Mouse (Mus musculus) limb, embryonic 10.5 days (tissue): ENCODE data around the gene Psmd14. TPM values are rescaled to one million over a fixed set of nuclear protein-coding genes. Genes with fewer than 3 reads are reported as not detected.

ENCODE experiments used
- DNase-seq: peaks from one replicate; pipeline ENCODE4 v3.0.0-alpha.2; 2017; ENCODE audit warnings: low spot score
- H3K27ac ChIP-seq: fragments of 300-500 bp; sonication (generic); 2 replicates; pipeline ENCODE4 v1.5.1; 2016; ENCODE audit warnings: mild to moderate bottlenecking
- H3K27me3 ChIP-seq: fragments of 300-500 bp; sonication (generic); 2 replicates; pipeline ENCODE4 v1.6.1; 2016; ENCODE audit warnings: low read depth, mild to moderate bottlenecking; ENCODE audit not compliant: poor library complexity, severe bottlenecking
- H3K36me3 ChIP-seq: fragments of 300-500 bp; sonication (generic); 2 replicates; pipeline ENCODE4 v1.6.1; 2016; ENCODE audit warnings: mild to moderate bottlenecking, moderate library complexity
- H3K4me1 ChIP-seq: fragments of 300-500 bp; sonication (generic); 2 replicates; pipeline ENCODE4 v1.6.1; 2016
- H3K4me3 ChIP-seq: fragments of 300-500 bp; sonication (generic); 2 replicates; pipeline ENCODE4 v1.5.1; 2016; ENCODE audit warnings: mild to moderate bottlenecking, moderate library complexity
- H3K9me3 ChIP-seq: fragments of 300-500 bp; sonication (generic); replicated peaks from 2 replicates; pipeline ENCODE4 v1.6.1; 2016; ENCODE audit warnings: mild to moderate bottlenecking
- WGBS: fragments of 180-500 bp; shearing (Covaris S2); methylation state at CpG from one replicate; pipeline ENCODE4 v1.1.7; 2016; 5-methylcytosine and 5-hydroxymethylcytosine counted together
- polyA plus RNA-seq: library from polyadenylated mRNA; unstranded; fragments of >200 nt; fragmentation: Nextera tagmentation; extraction: Ambion mirVana; gene quantifications from 2 replicates; pipeline ENCODE4 v1.2.1, GENCODE M21; 2016

The Psmd14 gene
- 245 and 257 TPM in 2 replicates for polyA plus RNA-seq

DNA sequence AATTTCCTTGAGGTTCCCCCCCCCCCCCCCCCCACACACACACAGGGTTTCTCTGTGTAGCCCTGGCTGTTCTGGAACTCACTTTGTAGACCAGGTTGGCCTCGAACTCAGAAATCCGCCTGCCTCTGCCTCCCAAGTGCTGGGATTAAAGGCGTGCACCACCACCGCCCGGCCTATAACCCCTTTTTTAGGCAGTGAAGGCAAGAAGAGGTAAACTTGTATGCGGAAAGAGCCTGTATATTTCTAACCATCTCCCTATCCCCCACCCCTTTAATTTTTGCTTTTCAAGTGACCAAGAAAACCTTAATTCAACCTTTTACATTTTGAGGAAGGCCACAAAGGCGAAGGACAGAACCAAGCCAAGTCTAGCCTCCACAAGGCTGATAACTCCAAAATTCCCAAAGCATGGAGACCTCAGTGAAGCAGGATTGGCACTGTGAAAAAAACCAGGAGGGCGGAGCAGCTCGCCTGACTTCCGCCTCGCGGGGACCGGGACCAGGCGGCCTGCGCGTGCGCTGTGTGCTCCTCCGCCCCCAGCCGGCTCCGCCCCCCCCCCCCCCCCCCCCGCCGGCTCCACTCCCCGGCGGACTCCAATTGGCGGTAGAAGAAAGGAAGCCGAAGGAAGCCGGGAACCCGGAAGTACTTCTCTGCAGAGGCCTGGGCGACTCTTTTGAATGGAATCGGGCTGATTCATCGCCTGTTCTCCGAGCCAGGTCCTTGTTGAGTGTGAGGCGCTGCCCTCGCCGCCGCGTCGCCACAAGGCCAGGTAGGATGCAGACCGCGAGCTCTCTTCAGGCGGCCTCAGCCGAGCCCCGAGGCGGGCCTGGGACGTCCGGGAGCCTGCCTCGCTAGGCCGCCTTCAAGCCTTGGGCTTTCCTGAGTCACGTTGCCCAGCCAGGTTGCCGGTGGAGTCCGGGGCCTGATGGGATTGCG is at the start of gene Psmd14:
Gene Psmd14 (plus strand): TSS at position 587 of the 933 bp plus-strand sequence.
- 5% methylated on average over 50 of the region's 52 CpGs for WGBS
- H3K4me1 ChIP-seq = peaks cover 11% of the 10 kb centered on the region
- H3K27me3 ChIP-seq = no peaks in the 10 kb centered on the region
- peak; percentile 96 for DNase-seq
- H3K27ac ChIP-seq = peak within 1 kb of the TSS; percentile 92
- no peaks in the 10 kb centered on the region for H3K9me3 ChIP-seq
- H3K36me3 ChIP-seq = peaks cover 8% of the 10 kb centered on the region; the same call in 1 of the 2 replicates
- H3K4me3 ChIP-seq = peak within 1 kb of the TSS; percentile 85

DNA sequence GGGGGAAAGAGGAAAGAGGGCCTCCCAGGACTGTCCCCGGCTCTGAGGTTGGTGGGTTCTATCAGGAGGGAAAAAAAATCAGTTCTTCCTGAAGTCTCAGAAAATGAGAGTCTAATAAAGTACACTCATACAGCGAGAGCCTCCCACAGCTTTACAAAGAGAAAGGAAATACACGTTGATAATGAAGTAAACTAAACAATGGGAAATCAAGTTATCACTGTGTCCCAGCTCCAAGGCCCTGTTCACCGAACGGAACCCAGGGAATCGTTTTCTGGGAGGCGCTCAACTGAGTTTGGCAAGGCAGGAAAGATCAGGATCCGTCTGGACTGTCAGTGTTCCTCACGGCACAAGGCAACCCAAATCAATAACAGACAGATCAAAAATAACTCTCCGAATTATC is 48.7 kb upstream of the Psmd14 start:
- no peak for DNase-seq
- Histone ChIP-seq H3K27me3 (peaks cover 4% of the 10 kb centered on the region; the same call in 1 of the 2 replicates), H3K4me3 (no peak overlapping the region), H3K9me3 (no peaks in the 10 kb centered on the region), H3K27ac (no peak overlapping the region), H3K4me1 (no peaks in the 10 kb centered on the region), H3K36me3 (no peaks in the 10 kb centered on the region)
- WGBS = 88% methylated on average over 10 of the region's 10 CpGs

DNA sequence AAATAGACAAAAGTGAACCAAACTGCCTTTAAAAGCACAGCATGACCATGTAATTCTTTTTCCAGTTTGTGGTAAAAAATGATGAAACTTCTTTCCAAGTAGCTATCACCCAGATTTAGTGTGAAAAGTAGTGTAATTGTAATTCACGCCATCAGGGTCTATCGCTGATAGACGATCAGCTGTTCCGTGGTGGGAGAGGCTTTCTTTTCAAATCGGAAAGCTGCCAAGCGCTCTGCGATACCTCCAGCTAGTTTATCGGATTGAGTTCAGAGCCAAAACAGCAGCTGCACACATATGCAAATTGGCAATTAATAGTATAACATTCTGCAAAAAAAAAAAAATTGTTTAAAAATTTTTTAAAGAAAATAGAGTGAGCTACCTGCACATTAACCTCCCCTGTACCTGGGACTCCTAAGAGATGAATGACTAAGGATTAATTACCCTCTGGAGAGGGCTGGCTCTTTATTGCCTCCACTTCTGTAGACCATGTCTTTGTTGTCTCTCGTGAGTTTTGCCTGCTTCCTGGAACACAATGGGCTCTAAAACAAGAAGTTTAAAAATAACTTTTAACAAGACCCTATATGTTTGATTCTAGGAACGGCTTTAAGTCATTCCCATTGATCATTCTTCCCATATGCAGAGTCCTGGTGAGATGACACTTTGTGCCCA is 47.8 kb upstream of the Psmd14 start:
- Histone ChIP-seq H3K4me1 (no peaks in the 10 kb centered on the region), H3K27ac (no peak overlapping the region), H3K36me3 (no peaks in the 10 kb centered on the region), H3K9me3 (no peaks in the 10 kb centered on the region), H3K4me3 (no peak overlapping the region), H3K27me3 (no peaks in the 10 kb centered on the region)
- 79% methylated on average over 10 of the region's 10 CpGs for WGBS
- DNase-seq = no peak

DNA sequence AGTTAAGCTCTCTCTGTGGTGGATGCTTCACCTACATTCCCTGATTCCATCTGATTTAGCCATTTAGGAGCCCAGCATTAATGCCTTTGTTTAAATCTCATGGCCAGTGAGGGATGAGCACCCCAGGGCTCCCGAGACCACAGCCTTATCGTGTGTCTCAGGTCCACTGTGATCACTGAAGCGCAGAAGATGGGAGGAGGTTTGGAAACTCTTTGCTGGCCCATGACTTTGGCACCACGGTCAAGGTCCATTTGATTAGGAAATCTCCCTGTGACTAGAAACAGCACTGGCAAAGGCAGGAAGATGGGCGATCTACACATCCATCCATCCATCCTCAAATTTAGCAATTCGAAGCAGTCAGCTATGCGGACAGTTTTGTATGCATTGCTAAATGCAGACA is 44.1 kb upstream of the Psmd14 start:
- no peaks in the 10 kb centered on the region for H3K27me3 ChIP-seq
- H3K4me1 ChIP-seq = no peaks in the 10 kb centered on the region
- H3K27ac ChIP-seq = no peak overlapping the region
- no peak overlapping the region for H3K4me3 ChIP-seq
- no peak for DNase-seq
- WGBS = 91% methylated on average over 7 of the region's 7 CpGs
- no peaks in the 10 kb centered on the region for H3K9me3 ChIP-seq
- H3K36me3 ChIP-seq = no peaks in the 10 kb centered on the region

DNA sequence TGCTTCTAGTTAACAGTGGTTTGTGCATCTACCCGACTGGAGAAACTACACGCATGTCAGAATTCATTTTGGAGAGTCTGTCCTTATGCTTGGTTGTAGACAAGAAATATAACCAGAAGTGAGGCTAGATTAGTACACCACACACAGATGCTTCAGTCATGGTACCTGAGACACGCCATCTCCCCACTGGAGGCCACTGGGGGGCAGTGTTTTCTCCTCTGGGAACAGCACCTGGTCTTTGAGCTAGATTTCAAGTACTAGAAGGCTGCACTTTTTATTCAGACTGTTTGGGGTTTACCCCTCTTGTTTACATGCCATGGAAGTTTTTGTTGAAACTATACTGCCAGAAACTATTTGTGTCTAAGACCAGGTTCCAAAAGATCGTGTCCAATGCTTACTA is 43.2 kb upstream of the Psmd14 start:
- Histone ChIP-seq H3K4me3 (no peak overlapping the region), H3K27me3 (no peaks in the 10 kb centered on the region), H3K36me3 (no peaks in the 10 kb centered on the region), H3K9me3 (no peaks in the 10 kb centered on the region), H3K27ac (no peak overlapping the region), H3K4me1 (no peaks in the 10 kb centered on the region)
- DNase-seq = peak; percentile 66
- 27% methylated on average over 4 of the region's 4 CpGs for WGBS

DNA sequence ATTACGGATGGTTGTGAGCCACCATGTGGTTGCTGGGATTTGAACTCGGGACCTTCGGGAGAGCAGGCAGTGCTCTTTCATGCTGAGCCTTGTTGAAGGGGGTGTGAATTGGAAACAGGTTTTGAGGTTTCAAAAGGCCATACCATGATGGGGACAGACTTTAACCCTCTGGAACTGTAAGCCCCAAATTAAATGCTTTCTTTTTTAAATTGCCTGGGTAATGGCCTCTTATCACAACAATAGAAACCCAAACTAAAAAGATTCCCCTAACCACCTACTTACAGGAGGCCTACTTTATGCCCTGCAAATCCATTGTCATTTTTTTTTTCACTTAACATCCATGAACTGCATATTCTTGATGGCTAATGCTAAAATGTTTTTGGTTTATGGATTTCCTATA is 36.9 kb upstream of the Psmd14 start:
- H3K36me3 ChIP-seq = no peaks in the 10 kb centered on the region
- no peaks in the 10 kb centered on the region for H3K4me1 ChIP-seq
- no peaks in the 10 kb centered on the region for H3K9me3 ChIP-seq
- no peak for DNase-seq
- no peaks in the 10 kb centered on the region for H3K27me3 ChIP-seq
- no peak overlapping the region for H3K4me3 ChIP-seq
- WGBS = 94% methylated on average over 3 of the region's 3 CpGs
- H3K27ac ChIP-seq = no peak overlapping the region

DNA sequence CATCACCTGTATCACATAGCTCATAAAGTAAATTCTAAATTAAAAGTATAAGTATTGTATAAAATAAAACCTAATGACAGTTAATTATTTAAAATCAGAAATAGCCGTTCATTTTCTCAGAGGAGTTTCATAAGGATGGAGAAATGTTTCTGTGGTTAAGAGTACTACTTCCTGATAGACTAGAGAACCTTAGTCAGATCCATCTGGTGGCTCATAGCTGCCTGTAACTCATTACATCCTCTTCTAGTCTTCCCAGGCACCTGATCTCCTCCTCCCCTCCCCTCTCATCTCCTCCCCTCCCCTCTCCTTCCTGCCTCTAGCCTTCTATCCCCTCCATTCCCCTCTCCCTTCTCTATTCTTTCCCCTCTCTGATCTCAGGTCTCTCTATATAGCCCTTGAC is 29.9 kb upstream of the Psmd14 start:
- Histone ChIP-seq H3K9me3 (no peaks in the 10 kb centered on the region), H3K4me3 (no peak overlapping the region), H3K27ac (no peak overlapping the region), H3K36me3 (no peaks in the 10 kb centered on the region), H3K27me3 (no peaks in the 10 kb centered on the region), H3K4me1 (no peaks in the 10 kb centered on the region)
- WGBS = 91% methylated on average over 1 of the region's 1 CpGs
- DNase-seq = no peak

DNA sequence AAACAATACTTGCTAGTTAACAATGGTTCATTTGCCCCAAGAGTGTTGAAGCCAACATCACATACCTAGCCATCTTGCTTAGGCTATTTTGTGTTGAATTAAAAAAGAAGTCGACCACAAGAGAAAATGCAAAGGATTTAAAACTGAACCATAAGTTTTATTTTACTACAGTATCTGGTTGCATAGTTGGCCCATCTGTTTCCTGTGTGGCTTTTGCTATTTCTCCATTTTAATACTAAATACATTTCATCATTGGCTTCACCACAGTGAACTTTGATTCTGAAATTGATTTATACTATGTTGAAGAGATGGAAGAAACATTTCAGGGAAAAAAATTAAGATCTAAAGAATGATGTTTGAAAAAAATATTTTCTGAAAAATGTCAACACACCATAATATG is 25.0 kb upstream of the Psmd14 start:
- WGBS = 85% methylated on average over 1 of the region's 1 CpGs
- Histone ChIP-seq H3K4me3 (no peak overlapping the region), H3K36me3 (no peaks in the 10 kb centered on the region), H3K27me3 (no peaks in the 10 kb centered on the region), H3K9me3 (no peaks in the 10 kb centered on the region), H3K27ac (no peak overlapping the region), H3K4me1 (no peaks in the 10 kb centered on the region)
- no peak for DNase-seq

DNA sequence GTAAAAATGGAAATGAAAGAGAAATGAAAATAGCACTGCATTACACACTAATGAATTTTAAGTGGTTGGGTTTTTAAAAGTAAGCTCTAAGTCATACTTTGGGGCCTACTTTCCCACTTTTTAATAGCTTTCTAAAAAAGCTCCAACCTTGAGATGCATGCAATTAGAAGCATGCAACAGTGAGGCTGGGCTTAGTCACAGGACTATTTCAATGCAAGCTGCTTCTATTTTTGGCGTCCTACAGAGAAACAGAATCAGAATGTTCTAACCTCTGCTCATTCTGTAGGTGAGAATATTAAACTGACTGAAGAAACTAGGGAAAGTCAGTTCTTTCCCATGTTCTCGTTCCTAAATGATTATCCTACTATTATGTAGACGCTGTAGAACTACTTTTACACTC is 22.4 kb upstream of the Psmd14 start:
- H3K4me3 ChIP-seq = no peak overlapping the region
- H3K27ac ChIP-seq = no peak overlapping the region
- H3K9me3 ChIP-seq = no peaks in the 10 kb centered on the region
- DNase-seq = no peak
- no peaks in the 10 kb centered on the region for H3K4me1 ChIP-seq
- no peaks in the 10 kb centered on the region for H3K27me3 ChIP-seq
- 89% methylated on average over 3 of the region's 3 CpGs for WGBS
- H3K36me3 ChIP-seq = no peaks in the 10 kb centered on the region

DNA sequence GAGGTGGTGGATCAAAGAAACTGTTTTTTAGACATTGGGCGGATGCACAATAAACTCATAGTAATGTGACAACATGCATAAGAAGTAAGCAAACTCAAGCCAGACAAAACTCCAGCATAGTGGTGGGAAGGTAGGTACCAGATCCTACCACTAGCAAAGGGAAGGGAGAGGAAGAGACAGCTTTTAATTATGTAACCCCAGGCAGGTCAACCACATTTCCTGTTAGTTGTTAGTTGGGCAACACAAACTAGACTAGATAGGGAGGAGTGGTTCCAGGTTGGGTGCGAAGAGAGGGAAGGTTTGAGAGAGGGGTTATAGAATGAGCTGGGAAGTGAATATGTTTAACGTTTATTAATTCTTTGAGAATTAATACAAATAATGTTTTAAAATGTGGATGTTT is 1.9 kb upstream of the Psmd14 start:
- WGBS = 93% methylated on average over 3 of the region's 3 CpGs
- Histone ChIP-seq H3K9me3 (no peaks in the 10 kb centered on the region), H3K27me3 (no peaks in the 10 kb centered on the region)

DNA sequence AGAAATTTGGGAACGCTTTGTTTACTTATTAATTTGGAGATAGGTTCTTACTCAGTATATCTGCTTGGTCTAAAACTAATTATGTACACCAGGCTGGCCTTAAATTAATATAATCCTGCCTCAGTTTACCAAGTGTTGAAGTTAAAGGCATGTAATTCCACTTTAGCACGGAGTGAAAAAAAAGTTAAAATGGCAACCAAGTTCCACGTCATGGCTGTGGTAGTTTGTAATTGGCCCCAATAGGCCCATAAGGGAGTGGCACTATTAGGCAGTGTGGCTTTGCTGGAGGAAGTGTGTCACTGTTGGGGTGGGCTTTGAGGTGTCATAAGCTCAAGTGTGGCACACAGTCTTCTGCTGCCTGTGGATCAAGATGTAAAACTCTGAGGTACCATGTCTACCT is 1.0 kb downstream of the Psmd14 start:
- H3K36me3 ChIP-seq = peaks cover 8% of the 10 kb centered on the region; the same call in 1 of the 2 replicates
- 57% methylated on average over 3 of the region's 3 CpGs for WGBS
- DNase-seq = no peak
- H3K4me1 ChIP-seq = peaks cover 11% of the 10 kb centered on the region
- H3K27ac ChIP-seq = no peak overlapping the region; the same call in 1 of the 2 replicates
- H3K27me3 ChIP-seq = no peaks in the 10 kb centered on the region
- no peaks in the 10 kb centered on the region for H3K9me3 ChIP-seq
- peak overlapping the region; percentile 85 for H3K4me3 ChIP-seq

More for the DNA sequence above, 1.9 kb upstream of the Psmd14 start:
- H3K4me1 ChIP-seq = peaks cover 11% of the 10 kb centered on the region
- peaks cover 8% of the 10 kb centered on the region; the same call in 1 of the 2 replicates for H3K36me3 ChIP-seq
- H3K4me3 ChIP-seq = no peak overlapping the region
- DNase-seq = no peak
- H3K27ac ChIP-seq = no peak overlapping the region

DNA sequence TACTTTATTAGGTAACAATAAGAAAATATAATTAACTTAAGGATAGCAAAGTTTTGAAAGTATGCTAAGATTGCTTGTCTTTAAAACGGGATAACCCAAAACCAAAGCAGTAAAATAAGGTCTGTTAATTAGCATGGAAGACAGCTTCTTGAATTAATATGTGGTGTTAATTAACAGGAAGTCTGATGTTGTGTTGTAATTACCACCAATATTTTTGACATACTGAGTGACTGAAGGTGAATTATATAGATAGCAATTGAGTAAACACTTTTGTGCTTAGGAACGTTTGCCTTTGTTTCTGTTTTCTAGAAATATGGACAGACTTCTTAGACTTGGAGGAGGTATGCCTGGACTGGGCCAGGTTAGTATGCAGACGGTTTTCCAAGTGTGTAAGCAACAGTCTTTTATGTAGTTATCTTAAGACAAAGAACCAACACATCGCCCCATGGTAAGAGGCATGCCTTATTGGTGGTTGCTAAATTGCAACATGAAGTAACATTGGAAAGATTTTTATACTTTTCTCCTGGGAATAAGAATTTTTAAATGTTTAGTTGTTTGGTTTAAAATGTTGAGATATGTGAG is 11.0 kb downstream of the Psmd14 start:
- Histone ChIP-seq H3K27me3 (no peaks in the 10 kb centered on the region), H3K27ac (no peak overlapping the region), H3K4me3 (no peak overlapping the region), H3K9me3 (no peaks in the 10 kb centered on the region), H3K36me3 (peaks cover 18% of the 10 kb centered on the region), H3K4me1 (no peaks in the 10 kb centered on the region)
- no peak for DNase-seq
- WGBS = 79% methylated on average over 4 of the region's 4 CpGs
